Comparison of ENCODE assay signal across 17 mouse cellular contexts in the genomic region with DNA sequence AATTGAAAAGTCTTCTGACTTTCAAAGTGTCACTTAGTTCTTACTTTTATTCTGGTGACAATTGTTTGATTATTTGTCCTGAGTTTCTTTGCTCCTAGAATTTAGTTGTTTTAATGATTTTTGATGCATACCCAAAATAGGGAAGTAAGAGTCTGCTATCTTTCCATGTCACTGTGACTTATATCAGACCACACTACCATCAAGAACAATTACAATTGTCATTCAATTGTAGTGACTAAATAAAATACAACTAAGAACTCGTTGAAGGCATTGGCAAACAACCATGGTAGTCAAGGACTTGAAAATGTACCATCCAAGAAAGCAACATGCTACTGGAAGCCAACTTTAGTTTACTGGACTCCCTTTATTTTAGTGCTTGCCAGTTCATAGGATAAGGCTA.
"Had no signal": no experiment of that assay in that cellular context is flagged by ENCODE, and none has a peak within 500 bp of the region (broad histone marks: within the 10 kb centered on the region; RNA-seq: fewer than 3 reads in every experiment).

No protein-coding gene starts in this region.

- H3K4me1 ChIP-seq: liver, embryonic 13.5 days; liver, embryonic 15.5 days; lung, embryonic 15.5 days; megakaryocyte, embryonic 14.5 days; midbrain, embryonic 13.5 days; midbrain, embryonic 15.5 days; neural tube, embryonic 12.5 days had no signal

- DNase-seq: liver, embryonic 13.5 days; liver, postnatal 0 days; lung, adult 2 months; lung, postnatal 14 days; lung, postnatal 36 days; right cerebral cortex, postnatal 14 days; thymus, adult 18-20 months; thymus, postnatal 14 days; thymus, postnatal 36 days had no signal

- H3K27me3 ChIP-seq: liver, embryonic 13.5 days; liver, embryonic 15.5 days; lung, embryonic 15.5 days; megakaryocyte, embryonic 14.5 days; midbrain, embryonic 13.5 days; midbrain, embryonic 15.5 days; neural tube, embryonic 12.5 days had no signal

- H3K4me3 ChIP-seq: liver, embryonic 13.5 days; liver, embryonic 15.5 days; lung, embryonic 15.5 days; megakaryocyte, embryonic 14.5 days; midbrain, embryonic 13.5 days; midbrain, embryonic 15.5 days; neural tube, embryonic 12.5 days had no signal

- H3K9me3 ChIP-seq: liver, embryonic 13.5 days; liver, embryonic 15.5 days; lung, embryonic 15.5 days; megakaryocyte, embryonic 14.5 days; midbrain, embryonic 13.5 days; midbrain, embryonic 15.5 days; neural tube, embryonic 12.5 days had no signal

- H3K27ac ChIP-seq: liver, embryonic 13.5 days; liver, embryonic 15.5 days; lung, embryonic 15.5 days; macrophage; midbrain, embryonic 13.5 days; midbrain, embryonic 15.5 days; neural tube, embryonic 12.5 days had no signal

- H3K36me3 ChIP-seq: midbrain, embryonic 15.5 days had no signal

- H3K9ac ChIP-seq: liver, embryonic 13.5 days; liver, embryonic 15.5 days; liver, postnatal 0 days; lung, embryonic 15.5 days; midbrain, embryonic 13.5 days; midbrain, embryonic 15.5 days; neural tube, embryonic 12.5 days had no signal

- ATAC-seq: liver, postnatal 0 days; lung, postnatal 0 days; midbrain, embryonic 13.5 days; midbrain, embryonic 15.5 days had no signal
